In genomic region chr5:33651921-33652782, GRCm38 (mm10) we compare ENCODE assay signal across 7 mouse cellular contexts. TPM values are rescaled to one million over a fixed set of nuclear protein-coding genes. Genes with fewer than 3 reads are reported as not detected.
A peak's percentile ranks its signal among the peaks of the same experiment; 100 is the strongest.
DNase-seq lines count a peak whose midpoint lies in the region; ATAC-seq and TF ChIP-seq lines count a peak whose summit lies in the region.

Slbp (minus strand) TSS chr5:33652574.

- peak; percentile 99 for TF ChIP-seq POLR2A in small intestine, adult 2 months (IDR thresholded peaks at IDR 0.05; ENCODE audit: low read depth, low read length)

- H3K27me3 ChIP-seq in intestine, postnatal 0 days (replicated peaks; ENCODE audit: control insufficient read depth, insufficient read depth, low read length): no peaks in the 10 kb centered on the region
- H3K27me3 ChIP-seq in midbrain, embryonic 12.5 days: no peaks in the 10 kb centered on the region
- H3K27me3 ChIP-seq in small intestine, adult 2 months (ENCODE audit: control insufficient read depth, insufficient read depth, low read length): no peaks in the 10 kb centered on the region

- TF ChIP-seq CTCF in intestine, postnatal 0 days (IDR thresholded peaks at IDR 0.05; ENCODE audit: low read depth): no peak
- no peak for TF ChIP-seq CTCF in small intestine, adult 2 months (IDR thresholded peaks at IDR 0.05; ENCODE audit: extremely low read depth, insufficient read length, insufficient replicate concordance, low read depth, low read length)

- peak within 1 kb of the TSS; percentile 60 for H3K9ac ChIP-seq in intestine, postnatal 0 days (ENCODE audit: low read depth, low read length)
- peak within 1 kb of the TSS; percentile 89 for H3K9ac ChIP-seq in midbrain, embryonic 12.5 days (replicated peaks)

- H3K9me3 ChIP-seq in intestine, postnatal 0 days (ENCODE audit: control insufficient read depth): no peaks in the 10 kb centered on the region
- no peaks in the 10 kb centered on the region for H3K9me3 ChIP-seq in midbrain, embryonic 12.5 days

- peak within 1 kb of the TSS; percentile 92 for H3K27ac ChIP-seq in intestine, postnatal 0 days (ENCODE audit: low read depth, low read length)
- H3K27ac ChIP-seq in midbrain, embryonic 12.5 days (replicated peaks): peak within 1 kb of the TSS; percentile 97
- H3K27ac ChIP-seq in small intestine, adult 2 months (ENCODE audit: insufficient read depth, low read depth, low read length): peak within 1 kb of the TSS; percentile 94

- ATAC-seq in intestine, postnatal 0 days: peak; percentile 94
- ATAC-seq in midbrain, embryonic 12.5 days (ENCODE audit: low FRiP score, low read depth): peak; percentile 96

- H3K36me3 ChIP-seq in intestine, postnatal 0 days (ENCODE audit: control insufficient read depth, insufficient read depth): peaks cover 28% of the 10 kb centered on the region
- peaks cover 48% of the 10 kb centered on the region for H3K36me3 ChIP-seq in midbrain, embryonic 12.5 days
- peaks cover 30% of the 10 kb centered on the region for H3K36me3 ChIP-seq in small intestine, adult 2 months (ENCODE audit: control insufficient read depth, insufficient read depth, low read length)

- peak within 1 kb of the TSS; percentile 74 for H3K4me2 ChIP-seq in intestine, postnatal 0 days (replicated peaks; ENCODE audit: low read depth)
- peak within 1 kb of the TSS; percentile 77 for H3K4me2 ChIP-seq in midbrain, embryonic 12.5 days (replicated peaks)

- 0 out of 2 replicates have a peak, but pooled peaks cover 8% of the 10 kb centered on the region for H3K4me1 ChIP-seq in intestine, postnatal 0 days (replicated peaks; ENCODE audit: control insufficient read depth, insufficient read depth, low read length)
- peaks cover 40% of the 10 kb centered on the region for H3K4me1 ChIP-seq in midbrain, embryonic 12.5 days
- peaks cover 13% of the 10 kb centered on the region for H3K4me1 ChIP-seq in small intestine, adult 2 months (ENCODE audit: control insufficient read depth, insufficient read depth, insufficient read length, low read length)

- intact Hi-C loops in left cerebral cortex, postnatal 4 days (cut with DNase I): no loop called here

- H3K4me3 ChIP-seq in intestine, postnatal 0 days (ENCODE audit: low read depth, low read length): peak within 1 kb of the TSS; percentile 72
- H3K4me3 ChIP-seq in midbrain, embryonic 12.5 days: peak within 1 kb of the TSS; percentile 82
- H3K4me3 ChIP-seq in small intestine, adult 2 months (ENCODE audit: low read depth, low read length): peak within 1 kb of the TSS; percentile 74

- WGBS in intestine, postnatal 0 days: under 1% methylated on average over 82 of the region's 82 CpGs
- under 1% methylated on average over 82 of the region's 82 CpGs for WGBS in midbrain, embryonic 12.5 days
- WGBS in small intestine, adult 2 months: under 1% methylated on average over 82 of the region's 82 CpGs

- peak; percentile 95 for DNase-seq in adrenal gland, adult 8-10 months
- peak; percentile 98 for DNase-seq in embryo, embryonic 9.5 days (ENCODE audit: extremely low spot score)
- peak; percentile 62 for DNase-seq in gonadal fat pad, adult 2 months (ENCODE audit: low read depth)
- DNase-seq in left cerebral cortex, postnatal 4 days: peak; percentile 98

RNA-seq across cellular contexts. Expression of gene Slbp, which starts in this region (rescaled TPM):
- 10 to 100 TPM; 34.0 to 42.1 (median 38.5) TPM for total RNA-seq in adrenal gland, adult 8-10 months (2022)
- 14.7 and 21.2 TPM in 2 replicates for polyA plus RNA-seq in gonadal fat pad, adult 2 months (2012; rRNA removed)
- polyA plus RNA-seq in intestine, postnatal 0 days (2015; fragmentation: Nextera tagmentation; extraction: Ambion mirVana): 91.4 and 92.9 TPM in 2 replicates
- total RNA-seq in left cerebral cortex, postnatal 4 days (2021): 10 to 100 TPM; 36.1 to 39.2 TPM
- polyA plus RNA-seq in midbrain, embryonic 12.5 days (2016; fragmentation: Nextera tagmentation; extraction: Ambion mirVana): 231 TPM in 2 replicates
- 16.7 and 25.4 TPM in 2 replicates for polyA plus RNA-seq in small intestine, adult 2 months (2012; rRNA removed)

Comparison
In these comparisons a context has a peak if more than half of its experiments do, and no peak if none do; other contexts are left out.
1. Peak in every context shown above with its lines: DNase-seq, ATAC-seq, H3K4me3 ChIP-seq and H3K27ac ChIP-seq.